Mouse (Mus musculus) stomach, postnatal 0 days (tissue): Measurements from ENCODE around the gene Ptchd3. TPM values are rescaled to one million over a fixed set of nuclear protein-coding genes. Genes with fewer than 3 reads are reported as not detected.

Source experiments
- ATAC-seq: fragments of 200-750 bp; cut with Nextera tagmentation; 2 replicates; pipeline ENCODE4 v1.8.0; 2017; ENCODE audit not compliant: low FRiP score, low TSS enrichment
- DNase-seq: peaks from one replicate; pipeline ENCODE4 v3.0.0-alpha.2; 2016; ENCODE audit warnings: low spot score
- H3K27ac ChIP-seq: fragments of 300-500 bp; sonication (generic); replicated peaks from 2 replicates; pipeline ENCODE4 v1.5.1; 2014; ENCODE audit warnings: mild to moderate bottlenecking, control low read depth
- H3K27me3 ChIP-seq: fragments of 300-500 bp; sonication (generic); 2 replicates; pipeline ENCODE4 v1.6.1; 2014; ENCODE audit warnings: low read length; ENCODE audit not compliant: control insufficient read depth, insufficient read depth
- H3K36me3 ChIP-seq: fragments of 300-500 bp; sonication (generic); 2 replicates; pipeline ENCODE4 v1.6.1; 2014; ENCODE audit warnings: low read length, mixed read lengths; ENCODE audit not compliant: control insufficient read depth, insufficient read depth
- H3K4me1 ChIP-seq: fragments of 300-500 bp; sonication (generic); replicated peaks from 2 replicates; pipeline ENCODE4 v1.6.1; 2014; ENCODE audit warnings: antibody characterized with exemption; ENCODE audit not compliant: control insufficient read depth, insufficient read depth
- H3K4me2 ChIP-seq: fragments of 300-500 bp; sonication (generic); replicated peaks from 2 replicates; pipeline ENCODE4 v1.6.1; 2014; ENCODE audit warnings: low read depth, mild to moderate bottlenecking, control low read depth, moderate library complexity
- H3K4me3 ChIP-seq: fragments of 300-500 bp; sonication (generic); 2 replicates; pipeline ENCODE4 v1.5.1; 2014; ENCODE audit warnings: low read depth, low read length, control low read depth
- H3K9ac ChIP-seq: fragments of 300-500 bp; sonication (generic); 2 replicates; pipeline ENCODE4 v1.6.1; 2014; ENCODE audit warnings: mild to moderate bottlenecking, low read length, control low read depth, mixed read lengths
- H3K9me3 ChIP-seq: fragments of 300-500 bp; sonication (generic); 2 replicates; pipeline ENCODE4 v1.6.1; 2016; ENCODE audit warnings: low read length; ENCODE audit not compliant: control insufficient read depth
- CTCF ChIP-seq: IDR thresholded peaks from 2 replicates; pipeline ENCODE4 v1.5.1; 2016; ENCODE audit warnings: antibody characterized with exemption, low read depth, mild to moderate bottlenecking, moderate library complexity
- EP300 ChIP-seq: optimal IDR thresholded peaks from 2 replicates; pipeline ENCODE3; 2016; ENCODE audit warnings: antibody characterized with exemption
- WGBS: fragments of 180-500 bp; shearing (Covaris S2); extraction: QIAGEN DNeasy Blood & Tissue Kit; methylation state at CpG from one replicate; pipeline ENCODE4 v1.1.7; 2014; 5-methylcytosine and 5-hydroxymethylcytosine counted together
- polyA plus RNA-seq: library from polyadenylated mRNA; unstranded; fragments of >200 nt; fragmentation: Nextera tagmentation; extraction: Ambion mirVana; gene quantifications from 2 replicates; pipeline ENCODE4 v1.2.1, GENCODE M21; 2015

Gene Ptchd3
- polyA plus RNA-seq, 1 experiment from 2014 or later = not detected

DNA sequence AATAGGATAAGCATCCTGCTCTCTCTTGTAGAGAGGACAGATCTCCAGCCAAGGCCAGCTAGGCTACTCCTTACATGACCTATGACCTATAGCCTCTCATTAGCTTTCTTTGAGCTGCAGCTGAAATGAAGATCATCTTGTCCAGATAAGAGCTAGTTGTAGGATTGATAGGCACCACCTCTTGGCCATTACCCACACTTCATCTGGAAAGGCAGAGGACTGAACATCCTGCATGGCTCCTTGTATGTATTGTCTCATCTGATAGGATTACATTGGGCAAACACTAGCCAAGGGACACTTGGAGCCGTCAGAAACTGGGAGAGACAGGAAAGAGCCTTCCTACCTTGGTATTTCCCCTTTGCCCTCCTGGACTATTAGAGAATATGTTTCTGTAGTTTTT, 38.1 kb upstream of the Ptchd3 start:
- Histone ChIP-seq H3K4me3 (no peak overlapping the region), H3K4me2 (no peak overlapping the region), H3K27ac (no peak overlapping the region), H3K36me3 (no peaks in the 10 kb centered on the region), H3K27me3 (no peaks in the 10 kb centered on the region), H3K4me1 (no peaks in the 10 kb centered on the region), H3K9me3 (no peaks in the 10 kb centered on the region), H3K9ac (no peak overlapping the region)
- DNase-seq (no peak), ATAC-seq (no peak)
- no peak for TF ChIP-seq CTCF
- no peak for TF ChIP-seq EP300
- WGBS = 31% methylated on average over 1 of the region's 1 CpGs

DNA sequence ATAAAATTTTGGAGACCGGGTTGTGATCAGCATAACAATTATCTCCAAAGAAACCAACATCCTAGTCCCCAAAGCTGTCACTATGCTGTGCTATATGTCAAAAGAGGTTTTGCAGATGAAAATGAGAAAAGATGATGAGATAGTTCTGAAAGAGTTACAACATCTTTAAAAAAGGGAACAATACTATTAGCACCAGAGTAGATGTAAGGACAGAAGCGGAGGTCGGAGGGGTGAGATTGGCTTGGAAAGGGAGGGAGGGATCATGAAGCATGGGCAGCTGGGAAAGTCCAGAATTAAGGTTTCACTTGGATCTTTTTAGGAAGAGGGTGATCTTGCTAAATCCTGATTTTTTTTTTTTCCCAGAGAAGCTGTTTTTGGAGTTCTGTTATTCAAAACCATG, 36.5 kb upstream of the Ptchd3 start:
- H3K4me2 ChIP-seq = no peak overlapping the region
- no peak overlapping the region for H3K9ac ChIP-seq
- TF ChIP-seq CTCF (no peak), EP300 (no peak)
- H3K4me1 ChIP-seq = no peaks in the 10 kb centered on the region
- ATAC-seq (no peak), DNase-seq (no peak)
- WGBS = 89% methylated on average over 3 of the region's 3 CpGs
- H3K4me3 ChIP-seq = no peak overlapping the region
- H3K27ac ChIP-seq = no peak overlapping the region
- H3K27me3 ChIP-seq = no peaks in the 10 kb centered on the region
- no peaks in the 10 kb centered on the region for H3K9me3 ChIP-seq
- H3K36me3 ChIP-seq = no peaks in the 10 kb centered on the region

DNA sequence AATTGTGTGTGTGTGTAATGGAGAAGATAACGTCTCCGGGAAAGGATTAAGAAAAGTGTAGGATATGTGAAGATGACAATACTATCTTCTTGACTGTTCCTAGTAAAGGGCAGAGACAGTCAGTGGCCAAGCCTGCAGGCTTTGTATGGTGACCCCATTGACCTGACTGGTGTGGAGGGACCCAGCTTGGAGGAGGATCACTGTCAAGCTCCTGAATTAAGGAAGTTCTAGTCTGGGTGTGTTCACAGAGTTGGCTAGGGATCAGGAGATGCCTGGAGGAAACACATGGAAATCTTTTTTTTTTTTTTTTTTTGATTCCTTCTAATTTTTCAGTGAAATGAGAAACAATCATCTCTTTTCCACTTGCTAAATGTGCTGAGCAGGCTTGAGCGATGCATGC, 35.9 kb upstream of the Ptchd3 start:
- H3K9me3 ChIP-seq = no peaks in the 10 kb centered on the region
- peak overlapping the region; percentile 75 for H3K27ac ChIP-seq
- H3K4me1 ChIP-seq = no peaks in the 10 kb centered on the region
- DNase-seq (peak; percentile 5), ATAC-seq (no peak)
- no peak overlapping the region for H3K9ac ChIP-seq
- H3K36me3 ChIP-seq = no peaks in the 10 kb centered on the region
- H3K4me3 ChIP-seq = no peak overlapping the region
- WGBS = 43% methylated on average over 3 of the region's 3 CpGs
- H3K27me3 ChIP-seq = no peaks in the 10 kb centered on the region
- TF ChIP-seq CTCF (no peak), EP300 (no peak)
- H3K4me2 ChIP-seq = no peak overlapping the region

- H3K4me1 ChIP-seq = no peaks in the 10 kb centered on the region
- no peak overlapping the region for H3K4me2 ChIP-seq
- no peaks in the 10 kb centered on the region for H3K36me3 ChIP-seq
- no peaks in the 10 kb centered on the region for H3K9me3 ChIP-seq
- ATAC-seq (peak; percentile 74), DNase-seq (peak; percentile 72)
- H3K9ac ChIP-seq = no peak overlapping the region
- no peaks in the 10 kb centered on the region for H3K27me3 ChIP-seq
- no peak overlapping the region for H3K4me3 ChIP-seq
- no peak for TF ChIP-seq CTCF
- WGBS = 17% methylated on average over 6 of the region's 6 CpGs
- peak overlapping the region; percentile 75 for H3K27ac ChIP-seq
Measured at GRCm38 (mm10) chr11:121794591-121795199, 35.4 kb upstream of the Ptchd3 start.

DNA sequence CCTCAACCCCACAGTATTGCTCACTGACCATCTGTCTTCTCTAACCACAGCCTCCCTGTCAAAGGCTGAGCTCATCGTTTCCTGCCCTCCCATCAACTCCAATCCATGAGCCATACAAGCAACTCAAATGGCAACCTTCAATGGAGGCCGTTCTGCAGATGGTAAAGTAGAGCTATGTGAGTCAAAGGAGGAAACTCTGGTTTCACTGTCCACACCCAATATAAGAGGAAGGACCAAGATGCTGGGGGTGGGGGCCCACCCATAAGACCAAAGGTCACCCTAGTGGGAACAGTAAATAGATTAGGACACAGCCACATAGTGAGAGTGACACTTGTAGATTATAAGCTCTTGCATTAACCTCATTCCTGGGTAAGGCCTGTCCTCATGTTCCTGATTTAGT, 34.1 kb upstream of the Ptchd3 start:
- H3K9ac ChIP-seq = no peak overlapping the region
- ATAC-seq (peak; percentile 77), DNase-seq (peak; percentile 28)
- no peaks in the 10 kb centered on the region for H3K9me3 ChIP-seq
- H3K4me1 ChIP-seq = no peaks in the 10 kb centered on the region
- no peaks in the 10 kb centered on the region for H3K27me3 ChIP-seq
- WGBS = 82% methylated on average over 2 of the region's 2 CpGs
- H3K27ac ChIP-seq = no peak overlapping the region
- TF ChIP-seq CTCF (no peak), EP300 (no peak)
- H3K4me2 ChIP-seq = no peak overlapping the region
- H3K4me3 ChIP-seq = no peak overlapping the region
- no peaks in the 10 kb centered on the region for H3K36me3 ChIP-seq

- H3K36me3 ChIP-seq = no peaks in the 10 kb centered on the region
- H3K27me3 ChIP-seq = no peaks in the 10 kb centered on the region
- 60% methylated on average over 2 of the region's 2 CpGs for WGBS
- H3K27ac ChIP-seq = peak overlapping the region; percentile 58; the same call in 1 of the 2 replicates
- no peaks in the 10 kb centered on the region for H3K4me1 ChIP-seq
- H3K9me3 ChIP-seq = no peaks in the 10 kb centered on the region
- DNase-seq = peak; percentile 58
- no peak overlapping the region for H3K4me3 ChIP-seq
- ATAC-seq = peak; percentile 74
- TF ChIP-seq CTCF (no peak), EP300 (no peak)
- H3K4me2 ChIP-seq = no peak overlapping the region
- H3K9ac ChIP-seq = no peak overlapping the region
Measured at GRCm38 (mm10) chr11:121798591-121798990, 31.5 kb upstream of the Ptchd3 start.
